Mouse (Mus musculus) lung, postnatal 0 days (tissue): ENCODE measurements around the gene Fstl3.

Source experiments
- CTCF ChIP-seq: IDR thresholded peaks from 2 replicates; pipeline ENCODE4 v1.5.1; 2016; ENCODE audit warnings: antibody characterized with exemption, mild to moderate bottlenecking
- EP300 ChIP-seq: IDR thresholded peaks from 2 replicates; pipeline ENCODE4 v1.6.1; 2016; ENCODE audit warnings: antibody characterized with exemption, mild to moderate bottlenecking, control low read depth

GRCm38 (mm10) chr10:79797326-79797725 is 20.3 kb downstream of the Fstl3 start:
- TF ChIP-seq CTCF = no peak
- no peak for TF ChIP-seq EP300
